Mouse (Mus musculus): ENCODE measurements around the gene Bud31.
"Not testable (repeated sequence)": the region's sequence is repeated elsewhere in the genome, so short reads cannot be mapped to it uniquely, and the experiment has no call there.

The Bud31 gene

DNA sequence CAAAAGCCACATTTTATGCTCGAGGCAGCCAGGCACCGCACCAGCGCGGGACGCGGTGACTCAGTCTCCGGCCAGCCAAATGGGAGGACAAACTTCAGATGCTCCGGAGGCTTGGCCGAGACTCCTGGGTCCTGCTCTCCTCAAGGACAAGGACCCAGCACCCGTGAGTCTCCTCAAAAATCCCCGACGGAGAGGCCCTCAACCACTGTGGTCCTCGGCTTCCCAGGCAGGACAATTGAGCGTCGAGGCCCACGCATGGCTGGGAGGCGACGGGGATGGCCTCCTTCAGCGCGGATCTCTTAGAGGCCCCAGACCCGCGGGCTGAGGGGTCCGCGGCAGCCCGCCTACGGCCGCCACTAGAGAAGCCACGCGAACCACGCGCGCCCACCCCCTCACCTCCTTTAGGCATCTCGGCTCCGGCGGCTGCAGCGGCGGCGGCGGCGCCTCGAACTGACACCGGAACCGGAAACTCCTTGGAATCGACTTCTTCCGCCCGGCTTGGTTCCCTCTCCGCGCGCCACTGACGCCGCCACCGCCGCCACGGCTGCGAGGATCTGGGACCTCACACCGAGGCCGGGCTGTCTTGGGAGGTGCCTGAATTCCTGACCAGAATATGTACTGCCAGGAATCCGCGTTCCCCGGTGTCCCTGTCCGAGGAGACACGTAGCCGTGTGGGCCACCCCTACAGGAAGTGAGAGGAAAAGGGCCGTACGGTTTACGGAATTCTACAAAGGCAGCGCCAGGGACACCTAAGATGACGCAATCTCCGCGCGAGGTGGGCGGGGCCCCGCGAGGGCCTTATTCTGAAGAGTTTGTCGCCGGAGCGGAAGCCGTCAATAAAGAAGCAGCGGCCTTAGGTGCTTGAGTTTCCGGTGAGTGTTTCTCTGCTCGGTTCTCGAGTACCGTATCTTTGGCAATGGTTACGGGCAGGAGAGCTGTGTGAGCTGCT, at the start of gene Bud31, which contains the start of gene Pdap1:
Bud31 (plus strand) TSS at position 792 of the 949 bp plus-strand sequence.
Pdap1 (minus strand) TSS at position 668 of the 949 bp plus-strand sequence.
- in situ Hi-C loops (cut with MseI, MboI): no loop called here

DNA sequence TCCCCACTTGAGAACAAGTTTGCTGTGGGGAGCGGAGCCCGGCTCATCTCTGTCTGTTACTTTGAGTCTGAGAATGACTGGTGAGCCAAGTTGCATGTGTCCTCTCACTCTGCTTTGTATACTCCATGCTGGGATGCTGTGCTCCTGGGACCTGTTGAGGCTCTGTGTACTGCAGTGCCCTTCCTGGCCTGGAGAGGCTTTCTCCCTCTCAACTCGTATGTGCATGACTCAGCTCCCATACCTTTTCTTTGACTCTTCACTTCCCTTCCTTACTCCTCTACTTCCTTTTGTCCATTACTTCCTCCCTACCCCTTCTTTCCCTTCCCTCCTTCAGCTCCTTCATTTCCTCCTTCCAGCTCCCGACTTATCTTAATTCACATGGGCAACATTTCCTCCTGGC, 44.0 kb upstream of the Bud31 start:
- in situ Hi-C loops (cut with MseI, MboI): no loop called here

DNA sequence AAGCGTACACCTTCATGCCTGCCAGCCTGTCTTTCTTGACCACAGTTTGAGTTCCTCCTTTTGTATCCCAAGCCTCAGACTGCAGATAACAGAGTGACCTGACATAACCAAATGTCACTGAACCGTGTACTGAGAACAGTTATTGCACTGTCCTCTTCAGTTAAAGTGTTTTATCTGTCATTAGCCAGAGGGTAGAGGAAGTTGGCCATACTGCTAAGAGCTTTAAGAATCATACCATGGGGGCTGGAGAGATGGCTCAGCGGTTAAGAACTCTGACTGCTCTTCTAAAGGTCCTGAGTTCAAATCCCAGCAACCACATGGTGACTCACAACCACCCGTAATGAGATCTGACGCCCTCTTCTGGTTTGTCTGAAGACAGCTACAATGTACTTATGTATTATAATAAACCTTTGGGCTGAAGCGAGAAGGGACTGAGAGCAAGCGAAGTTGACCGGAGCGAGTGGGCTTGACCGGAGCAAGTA, 41.8 kb upstream of the Bud31 start:
- in situ Hi-C loops (cut with MseI, MboI): no loop called here

DNA sequence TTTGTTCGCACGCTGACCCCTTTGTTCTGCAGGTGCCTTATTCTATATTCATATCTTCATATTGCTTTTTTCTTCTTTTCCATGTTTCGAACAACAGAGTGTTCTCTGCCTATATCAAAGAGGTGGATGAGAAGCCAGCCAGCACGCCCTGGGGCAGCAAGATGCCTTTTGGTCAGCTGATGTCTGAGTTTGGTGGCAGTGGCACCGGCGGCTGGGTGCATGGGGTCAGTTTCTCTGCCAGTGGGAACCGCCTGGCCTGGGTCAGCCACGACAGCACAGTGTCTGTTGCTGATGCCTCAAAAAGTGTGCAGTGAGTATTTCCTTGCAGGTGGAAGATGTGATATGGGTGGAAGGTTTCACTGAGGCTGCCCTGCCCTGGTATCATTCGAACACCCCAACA, 39.2 kb upstream of the Bud31 start:
- in situ Hi-C loops (cut with MseI, MboI): no loop called here

DNA sequence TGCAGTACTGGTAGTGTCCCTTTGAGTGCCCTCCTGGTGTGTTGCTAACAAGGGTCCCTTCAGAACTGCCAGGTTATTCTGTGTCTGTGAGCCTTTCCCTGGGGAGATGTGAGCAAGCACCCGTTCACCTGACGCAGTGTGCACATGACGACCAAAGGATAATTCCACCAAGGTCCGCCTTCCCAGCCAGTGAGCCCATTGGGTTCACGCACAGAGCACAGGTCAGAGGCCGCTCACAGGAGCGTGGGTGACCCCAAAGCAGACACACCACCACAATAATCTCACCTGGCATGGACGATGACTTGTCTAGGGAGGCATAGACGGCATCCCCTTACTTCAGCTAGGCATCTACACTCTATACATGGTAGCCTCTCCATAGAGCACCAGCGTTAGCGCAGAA, 38.7 kb upstream of the Bud31 start:
- in situ Hi-C loops (cut with MseI, MboI): not testable (repeated sequence)

DNA sequence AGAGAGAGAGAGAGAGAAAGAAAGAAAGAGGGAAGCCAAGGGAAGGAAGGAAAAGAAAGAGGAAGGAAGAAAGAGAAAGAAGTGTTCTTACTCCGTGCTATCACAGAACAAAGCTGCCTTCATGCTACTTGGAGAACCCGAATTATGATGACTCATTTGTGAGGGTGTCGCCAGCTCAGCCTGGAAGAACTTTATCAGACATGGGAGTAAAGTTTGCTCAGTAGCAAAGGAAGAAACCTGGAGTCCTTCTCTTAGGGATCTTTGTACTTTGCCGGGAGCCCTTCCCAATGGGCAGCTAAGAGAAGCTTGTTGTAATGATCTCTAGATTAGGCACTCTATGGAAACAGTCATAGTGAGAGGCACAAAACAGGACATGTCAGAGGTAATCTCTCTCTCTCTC, 37.5 kb upstream of the Bud31 start:
- in situ Hi-C loops (cut with MseI, MboI): no loop called here

DNA sequence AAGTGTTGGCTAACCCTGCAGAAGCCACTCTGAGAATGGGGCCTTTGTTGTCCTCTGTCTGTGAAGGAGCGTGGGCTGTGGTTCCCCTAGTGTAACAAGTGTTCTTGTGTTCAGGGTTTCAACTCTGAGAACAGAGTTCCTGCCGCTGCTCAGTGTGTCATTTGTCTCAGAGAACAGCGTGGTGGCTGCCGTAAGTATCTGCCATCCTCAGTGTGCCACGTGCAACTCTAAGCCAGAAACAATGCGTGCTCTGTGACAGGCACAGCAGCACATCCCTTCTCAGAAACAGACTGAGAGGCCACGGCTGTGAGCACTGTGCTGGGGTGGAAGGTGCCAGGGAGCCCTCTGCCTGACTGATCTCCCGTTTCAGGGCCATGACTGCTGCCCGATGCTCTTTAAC, 35.8 kb upstream of the Bud31 start:
- in situ Hi-C loops (cut with MseI, MboI): no loop called here

DNA sequence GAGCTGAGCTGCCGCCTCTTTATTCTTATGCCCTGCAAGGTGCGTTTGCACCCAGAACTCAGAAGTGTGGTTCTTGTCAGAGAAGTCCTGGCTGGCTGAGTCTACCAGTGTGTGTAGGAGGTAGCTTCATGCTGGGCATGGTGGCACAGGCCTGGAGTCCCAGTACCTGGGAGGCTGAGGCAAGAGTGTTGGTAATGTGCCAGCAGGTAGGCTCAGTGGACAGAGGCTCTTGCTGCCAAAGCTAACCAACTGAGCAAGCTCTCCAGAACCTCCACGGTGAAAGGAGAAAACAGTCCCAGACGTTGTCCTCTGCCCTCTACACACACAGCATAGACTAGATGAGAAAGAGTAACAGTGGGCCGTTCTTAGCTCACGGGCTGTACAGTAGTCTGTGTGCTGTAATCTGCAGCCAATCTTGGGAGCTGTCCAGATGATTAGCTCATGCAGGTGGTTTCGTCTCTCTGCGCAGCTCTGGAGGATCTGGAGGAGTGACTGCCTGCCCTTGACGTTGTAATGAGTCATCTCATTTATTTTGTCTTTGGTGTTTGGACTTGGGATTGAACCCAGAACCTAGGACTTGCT, 34.4 kb upstream of the Bud31 start:
- in situ Hi-C loops (cut with MseI, MboI): no loop called here

DNA sequence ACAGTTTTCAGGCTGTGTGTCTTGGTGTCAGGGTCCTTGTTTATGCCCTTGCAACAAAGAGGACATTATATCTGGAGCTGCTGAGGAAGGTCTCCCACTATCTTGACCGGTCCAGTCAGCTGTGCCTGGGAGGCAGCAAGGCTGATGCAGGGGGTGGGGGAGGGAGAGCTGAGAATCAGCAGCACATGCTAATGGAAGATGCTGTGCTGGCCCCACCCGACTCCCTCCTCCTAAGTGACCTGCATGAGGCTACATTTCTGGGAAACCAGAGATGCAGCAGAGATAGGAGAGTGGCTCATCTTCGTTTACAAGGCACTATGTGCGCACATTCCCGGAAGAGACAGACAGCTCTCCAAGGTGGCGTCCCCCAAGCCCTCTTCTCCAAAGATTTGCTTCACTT, 29.8 kb upstream of the Bud31 start:
- in situ Hi-C loops (cut with MseI, MboI): no loop called here

DNA sequence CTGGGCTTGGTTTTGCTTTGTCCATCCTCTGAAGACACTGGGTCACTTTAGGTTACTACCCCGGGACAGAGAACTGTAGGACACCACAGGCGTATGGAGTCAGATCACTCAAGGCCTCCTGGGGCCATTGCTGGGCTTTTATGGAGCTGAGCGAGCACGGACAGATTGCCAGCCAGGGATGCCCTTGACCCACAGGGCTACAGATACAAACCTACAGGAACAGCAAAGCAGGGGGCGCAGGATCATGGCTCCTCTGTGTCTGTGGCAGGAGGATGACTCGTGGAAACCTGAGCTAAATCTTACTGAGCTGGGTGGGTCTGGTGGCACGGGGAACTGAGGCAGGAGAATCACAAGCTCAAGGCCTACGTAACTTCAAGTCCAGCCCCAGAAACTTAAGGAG, 27.6 kb upstream of the Bud31 start:
- in situ Hi-C loops (cut with MseI, MboI): no loop called here

DNA sequence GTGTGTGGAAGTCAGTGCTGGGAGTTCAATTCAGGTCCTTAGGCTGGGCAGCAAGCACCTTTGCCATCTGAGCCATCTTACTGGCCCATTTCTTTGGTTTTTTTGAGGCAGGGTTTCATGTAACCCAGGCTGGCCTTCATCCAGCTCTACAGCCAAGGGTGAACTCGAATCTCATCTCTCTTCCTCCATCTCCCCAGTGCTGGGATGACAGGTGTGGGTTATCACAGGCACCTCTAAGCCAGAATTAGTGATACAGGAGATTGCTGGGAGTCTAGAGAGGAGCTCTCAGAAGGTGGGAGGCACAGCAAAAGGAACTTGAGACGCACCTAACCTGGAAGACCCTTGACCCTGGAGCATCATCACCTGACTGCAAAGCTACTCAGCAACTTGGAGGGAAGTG, 26.7 kb upstream of the Bud31 start:
- in situ Hi-C loops (cut with MseI, MboI): no loop called here

DNA sequence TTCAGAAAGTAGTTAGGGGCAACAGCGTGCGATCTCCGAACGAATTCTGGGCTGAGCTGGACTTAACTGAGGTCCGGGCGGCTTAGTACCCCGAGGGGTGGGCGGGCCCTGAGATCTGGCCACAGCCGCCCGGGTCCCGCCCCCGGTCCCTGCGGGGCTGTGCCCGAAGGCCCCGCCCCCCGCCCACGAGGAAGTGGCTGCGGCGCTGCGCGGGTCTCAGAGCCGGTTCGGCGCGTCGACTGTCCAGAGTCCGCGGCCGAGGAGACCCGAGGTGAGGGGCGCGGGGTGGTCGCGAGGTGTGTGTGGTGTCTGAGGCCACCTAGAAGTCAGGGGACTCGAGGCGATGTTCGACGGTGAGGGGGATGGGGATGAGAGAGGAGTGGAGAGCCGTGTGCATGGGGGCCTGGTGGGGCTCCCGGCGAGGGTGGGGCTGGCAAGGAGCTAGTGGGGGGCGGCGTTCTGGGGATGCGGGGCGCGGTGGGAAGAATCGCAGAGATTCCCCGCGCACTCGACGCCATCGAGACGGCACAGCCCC, 26.0 kb upstream of the Bud31 start, which contains the start of gene Arpc1b:
Arpc1b (plus strand) TSS at position 145 of the 535 bp plus-strand sequence.
- in situ Hi-C loops (cut with MseI, MboI): no loop called here

DNA sequence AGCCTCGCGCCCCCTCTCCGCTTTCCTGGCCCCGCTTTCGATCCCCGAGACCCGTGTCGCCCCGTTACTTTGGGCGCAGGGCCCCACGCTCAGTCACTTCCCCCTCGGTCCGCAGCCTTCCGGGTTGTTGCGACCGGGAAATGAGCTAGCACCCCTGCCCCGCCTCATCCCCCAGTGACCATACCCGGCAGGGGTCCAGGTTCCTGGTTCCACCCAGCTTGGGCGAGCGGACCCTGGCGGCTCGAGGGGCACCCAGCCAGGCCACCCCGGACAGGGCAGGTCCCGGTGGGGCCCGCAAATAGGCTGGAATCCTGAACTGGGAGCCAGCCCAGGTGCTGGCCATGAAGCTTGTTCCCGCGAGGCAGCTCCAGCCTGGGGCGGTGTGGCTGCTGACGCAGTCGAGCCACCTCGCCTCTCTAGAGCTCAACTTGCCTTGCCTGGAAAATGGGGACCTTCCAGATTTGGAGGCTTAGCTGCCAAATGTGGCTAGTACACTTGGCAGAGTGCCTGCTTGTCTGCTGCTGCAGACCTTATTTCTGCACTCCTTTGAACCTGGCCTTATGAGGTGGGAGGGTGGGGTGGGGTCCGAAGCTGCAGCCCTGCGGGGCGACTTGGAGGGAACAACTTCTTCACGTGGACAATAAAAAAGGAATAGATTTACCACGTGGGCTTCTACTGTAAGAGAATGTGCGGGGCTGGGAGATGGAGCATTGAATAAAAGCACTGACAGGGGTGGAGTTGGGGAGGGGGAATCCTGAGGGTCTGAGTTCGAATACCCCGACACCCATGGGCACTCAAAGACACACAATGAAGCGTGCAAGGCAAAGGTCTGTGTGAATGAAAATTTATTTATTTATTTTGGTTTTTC, 25.3 kb upstream of the Bud31 start:
- in situ Hi-C loops (cut with MseI, MboI): no loop called here

DNA sequence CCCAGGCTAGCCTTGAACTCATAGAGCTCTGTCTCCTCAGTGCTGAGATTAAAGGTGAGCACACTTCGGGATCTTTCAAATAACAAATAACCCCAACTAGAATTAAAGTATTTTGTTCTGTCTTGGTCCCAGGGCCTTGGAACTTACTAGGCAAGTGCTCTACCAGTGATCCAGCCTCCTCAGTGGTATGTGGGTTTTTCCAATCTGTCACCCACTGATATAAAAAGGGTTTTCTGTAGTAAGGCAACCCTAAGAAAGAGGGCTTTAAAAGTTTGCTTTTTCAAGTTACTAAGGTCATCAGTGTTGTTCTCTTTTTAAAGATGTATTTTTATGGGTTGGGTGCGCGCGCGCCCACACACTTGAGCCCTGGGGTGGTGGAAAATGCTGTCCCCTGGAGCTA, 24.4 kb upstream of the Bud31 start:
- in situ Hi-C loops (cut with MseI, MboI): no loop called here

DNA sequence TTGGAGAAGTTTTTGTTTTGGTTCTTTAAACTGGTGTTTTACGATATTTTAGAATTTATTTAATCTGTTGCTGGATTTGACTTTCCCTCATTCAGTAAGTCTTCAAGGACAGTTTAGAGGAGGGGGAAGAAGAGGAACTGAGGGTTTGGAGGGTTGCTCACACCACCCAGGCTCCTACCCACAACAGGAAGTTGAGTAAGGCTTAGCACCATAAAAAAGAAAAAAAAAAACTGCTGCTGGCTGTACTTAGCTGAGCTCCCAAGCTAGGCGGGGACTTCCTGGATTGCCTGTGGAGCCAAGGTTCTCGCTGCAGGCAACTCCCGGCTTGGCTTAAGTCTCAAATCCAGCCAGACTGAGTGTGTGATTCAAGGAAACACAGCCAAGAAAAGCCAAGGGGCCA, 23.8 kb upstream of the Bud31 start:
- in situ Hi-C loops (cut with MseI, MboI): no loop called here

DNA sequence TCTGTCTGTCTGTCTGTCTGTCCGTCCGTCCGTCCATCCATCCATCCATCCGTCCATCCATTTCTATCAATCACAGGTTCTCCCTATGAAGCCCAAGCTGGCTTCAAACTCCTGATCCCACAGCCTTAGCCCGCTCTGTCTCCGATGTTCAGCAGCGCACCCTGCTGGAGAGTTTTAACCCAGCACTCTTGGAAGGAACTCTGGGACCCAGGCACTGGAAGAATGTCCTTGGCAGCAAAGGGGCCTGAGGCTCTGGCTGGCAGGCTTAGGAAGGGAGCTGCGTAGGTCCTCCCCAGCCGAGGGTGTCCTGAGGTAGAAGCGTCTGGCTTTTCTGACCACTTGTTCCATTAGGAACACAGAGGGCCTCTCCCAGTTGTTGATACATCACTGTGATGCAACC, 23.2 kb upstream of the Bud31 start:
- in situ Hi-C loops (cut with MseI, MboI): no loop called here

DNA sequence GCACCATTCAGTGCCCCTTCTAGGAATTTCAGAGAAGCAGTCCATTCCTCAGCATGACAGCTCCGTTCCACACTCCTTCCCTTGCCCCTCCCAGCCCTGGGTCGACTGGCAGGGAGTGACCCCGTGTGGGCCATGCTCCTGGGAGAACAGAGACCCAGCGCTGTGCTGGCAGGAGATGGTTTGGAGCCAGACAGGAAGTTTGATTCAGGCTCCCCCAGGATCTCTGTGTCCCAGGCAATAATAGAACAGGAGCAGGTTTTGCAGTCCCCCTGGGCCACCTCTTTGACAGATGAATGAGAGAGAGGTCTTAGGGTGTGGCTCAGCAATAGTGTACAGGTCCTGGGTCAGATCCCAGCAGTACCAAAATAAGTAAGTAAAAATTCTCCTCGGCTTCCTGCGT, 22.2 kb upstream of the Bud31 start:
- in situ Hi-C loops (cut with MseI, MboI): no loop called here

DNA sequence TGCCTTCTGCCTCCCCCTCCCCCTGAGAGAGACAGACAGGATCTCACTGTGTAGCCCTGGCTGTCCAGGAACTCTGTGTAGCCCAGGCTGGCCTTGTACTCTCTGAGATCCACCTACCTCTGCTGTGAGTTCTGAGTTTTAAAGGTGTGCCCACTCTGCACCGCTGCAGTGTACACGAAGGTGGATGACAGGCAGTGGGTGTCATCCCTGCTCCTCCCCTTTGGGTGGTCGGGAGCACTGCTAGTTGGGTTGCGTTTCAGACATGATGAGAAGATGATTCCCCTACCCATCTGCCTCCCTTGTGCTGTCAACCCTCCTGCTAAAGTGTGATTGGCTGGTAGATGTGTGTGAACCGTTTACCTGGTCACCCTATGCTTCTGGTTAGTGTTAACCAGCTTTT, 21.7 kb upstream of the Bud31 start:
- in situ Hi-C loops (cut with MseI, MboI): no loop called here

DNA sequence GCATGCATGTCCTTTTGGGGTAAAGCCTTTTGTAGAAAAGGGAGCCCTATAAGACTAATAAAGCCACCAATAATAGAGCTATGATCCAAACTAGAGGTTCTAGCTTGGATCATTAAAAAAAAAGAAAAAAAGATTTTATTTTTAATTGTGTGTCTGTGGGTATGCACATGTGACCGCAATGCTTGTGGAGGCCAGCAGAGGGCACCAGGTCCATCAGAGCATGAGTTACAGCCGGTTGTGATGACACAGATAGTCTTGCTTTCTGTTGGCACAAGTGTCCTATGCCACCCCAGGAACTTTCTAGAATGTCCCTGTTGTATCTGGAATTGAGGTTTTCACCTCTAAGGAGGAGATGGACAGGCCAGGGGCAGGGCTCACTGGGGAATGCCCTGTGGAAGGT, 20.8 kb upstream of the Bud31 start:
- in situ Hi-C loops (cut with MseI, MboI): no loop called here

DNA sequence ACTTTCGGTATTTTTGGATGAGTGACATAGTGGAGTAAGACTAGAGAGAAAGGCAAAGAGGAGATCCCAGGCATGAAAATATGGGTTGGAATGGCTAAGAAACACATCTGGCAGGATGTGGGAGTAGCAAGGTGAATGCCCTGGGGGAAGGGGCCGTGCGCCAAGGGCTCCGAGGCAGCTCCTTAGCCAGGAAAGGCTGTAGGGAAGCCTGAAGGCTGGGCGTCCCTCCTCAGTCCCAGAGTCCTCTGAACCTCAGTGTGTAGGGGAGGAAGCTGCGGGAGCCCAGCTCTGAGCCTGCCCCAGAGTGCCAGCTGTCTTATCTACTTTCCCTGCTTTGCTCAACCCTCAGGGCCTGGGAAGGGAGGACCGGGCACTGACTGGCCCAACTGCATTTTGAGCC, 19.2 kb upstream of the Bud31 start:
- in situ Hi-C loops (cut with MseI, MboI): no loop called here

DNA sequence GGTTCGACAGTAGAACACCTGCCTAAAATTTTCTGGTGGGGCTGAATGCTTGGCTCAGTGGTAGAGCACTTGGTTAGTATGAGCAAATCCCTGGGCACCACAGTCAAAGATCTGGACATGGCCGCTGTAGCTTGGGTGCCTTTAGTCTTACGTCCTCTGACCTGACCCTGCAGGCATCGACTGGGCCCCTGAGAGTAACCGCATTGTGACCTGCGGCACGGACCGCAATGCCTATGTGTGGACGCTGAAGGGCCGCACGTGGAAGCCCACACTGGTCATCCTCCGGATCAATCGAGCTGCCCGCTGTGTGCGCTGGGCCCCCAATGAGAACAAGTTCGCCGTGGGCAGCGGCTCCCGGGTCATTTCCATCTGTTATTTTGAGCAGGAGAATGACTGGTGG, 16.8 kb upstream of the Bud31 start:
- in situ Hi-C loops (cut with MseI, MboI): no loop called here

DNA sequence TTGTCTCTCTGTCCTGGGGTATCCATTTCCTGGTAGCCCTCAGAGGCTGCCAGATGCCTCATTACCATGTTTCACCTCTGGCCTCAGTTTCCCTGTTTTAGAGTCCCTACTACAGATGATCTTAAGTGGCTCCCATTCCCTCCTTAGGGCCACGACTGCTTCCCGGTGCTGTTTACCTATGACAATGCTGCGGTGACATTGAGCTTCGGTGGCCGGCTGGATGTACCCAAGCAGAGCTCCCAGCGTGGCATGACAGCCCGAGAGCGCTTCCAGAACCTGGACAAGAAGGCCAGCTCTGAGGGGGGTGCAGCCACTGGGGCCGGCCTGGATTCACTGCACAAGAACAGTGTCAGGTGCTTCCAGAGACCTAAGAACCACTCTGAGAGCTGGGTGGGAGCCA, 13.6 kb upstream of the Bud31 start:
- in situ Hi-C loops (cut with MseI, MboI): no loop called here

Data from mouse trophoblast stem cell (cell line).